Mouse (Mus musculus): ENCODE measurements around the gene Simc1. TPM values are rescaled to one million over a fixed set of nuclear protein-coding genes. Genes with fewer than 3 reads are reported as not detected.
"Not testable (repeated sequence)": the region's sequence is repeated elsewhere in the genome, so short reads cannot be mapped to it uniquely, and the experiment has no call there.

Gene Simc1
- polyA plus RNA-seq, 1 experiment from 2014 or later: 2.8 TPM

- WGBS: 84% methylated on average over 6 of the region's 6 CpGs
- H3K27ac ChIP-seq (replicated peaks): no peak overlapping the region
- TF ChIP-seq CTCF (IDR thresholded peaks at IDR 0.05; ENCODE audit: low read depth) (no peak), EP300 (optimal IDR thresholded peaks at IDR 0.05) (no peak)
- no peak overlapping the region for H3K9ac ChIP-seq (ENCODE audit: low read length)
- no peak overlapping the region for H3K4me3 ChIP-seq (ENCODE audit: low read depth, low read length)
- no peak overlapping the region for H3K4me2 ChIP-seq (replicated peaks; ENCODE audit: low read depth)
- no peaks in the 10 kb centered on the region for H3K36me3 ChIP-seq (ENCODE audit: control insufficient read depth, insufficient read depth, low read length)
- H3K27me3 ChIP-seq (ENCODE audit: control insufficient read depth, insufficient read depth, low read length): no peaks in the 10 kb centered on the region
- H3K4me1 ChIP-seq (replicated peaks; ENCODE audit: control insufficient read depth, insufficient read depth): no peaks in the 10 kb centered on the region
- DNase-seq (ENCODE audit: low spot score) (no peak), ATAC-seq (ENCODE audit: low FRiP score, low TSS enrichment) (no peak)
- H3K9me3 ChIP-seq (ENCODE audit: control insufficient read depth, low read length): no peaks in the 10 kb centered on the region
Measured at GRCm38 (mm10) chr13:54491381-54491780, 12.2 kb upstream of the Simc1 start.

GRCm38 (mm10) chr13:54499551-54499950, 4.0 kb upstream of the Simc1 start:
- not testable (repeated sequence) for H3K4me1 ChIP-seq (replicated peaks; ENCODE audit: control insufficient read depth, insufficient read depth); H3K36me3 ChIP-seq (ENCODE audit: control insufficient read depth, insufficient read depth, low read length); H3K27me3 ChIP-seq (ENCODE audit: control insufficient read depth, insufficient read depth, low read length); H3K9me3 ChIP-seq (ENCODE audit: control insufficient read depth, low read length); H3K4me2 ChIP-seq (replicated peaks; ENCODE audit: low read depth); H3K4me3 ChIP-seq (ENCODE audit: low read depth, low read length); ATAC-seq (ENCODE audit: low FRiP score, low TSS enrichment); H3K9ac ChIP-seq (ENCODE audit: low read length); H3K27ac ChIP-seq (replicated peaks); DNase-seq (ENCODE audit: low spot score)
- 92% methylated on average over 7 of the region's 7 CpGs for whole genome bisulfite sequencing

GRCm38 (mm10) chr13:54501352-54501751, 2.2 kb upstream of the Simc1 start:
- no peak for DNase-seq (ENCODE audit: low spot score)
- Histone ChIP-seq H3K9me3 (ENCODE audit: control insufficient read depth, low read length) (no peaks in the 10 kb centered on the region), H3K27me3 (ENCODE audit: control insufficient read depth, insufficient read depth, low read length) (no peaks in the 10 kb centered on the region), H3K27ac (replicated peaks) (no peak overlapping the region), H3K4me3 (ENCODE audit: low read depth, low read length) (no peak overlapping the region), H3K4me1 (replicated peaks; ENCODE audit: control insufficient read depth, insufficient read depth) (no peaks in the 10 kb centered on the region), H3K9ac (ENCODE audit: low read length) (no peak overlapping the region), H3K36me3 (ENCODE audit: control insufficient read depth, insufficient read depth, low read length) (no peaks in the 10 kb centered on the region), H3K4me2 (replicated peaks; ENCODE audit: low read depth) (no peak overlapping the region)
- TF ChIP-seq EP300 (optimal IDR thresholded peaks at IDR 0.05): no peak
- no peak for TF ChIP-seq CTCF (IDR thresholded peaks at IDR 0.05; ENCODE audit: low read depth)
- no peak for ATAC-seq (ENCODE audit: low FRiP score, low TSS enrichment)
- 71% methylated on average over 2 of the region's 2 CpGs for WGBS

GRCm38 (mm10) chr13:54501957-54502690, 1.5 kb upstream of the Simc1 start:
- ATAC-seq (ENCODE audit: low FRiP score, low TSS enrichment): no peak
- 62% methylated on average over 3 of the region's 3 CpGs for WGBS
- TF ChIP-seq EP300 (optimal IDR thresholded peaks at IDR 0.05) (no peak), CTCF (IDR thresholded peaks at IDR 0.05; ENCODE audit: low read depth) (no peak)

GRCm38 (mm10) chr13:54503278-54503603, 338 bp upstream of the Simc1 start:
- no peaks in the 10 kb centered on the region for H3K36me3 ChIP-seq (ENCODE audit: control insufficient read depth, insufficient read depth, low read length)
- no peaks in the 10 kb centered on the region for H3K27me3 ChIP-seq (ENCODE audit: control insufficient read depth, insufficient read depth, low read length)
- WGBS: 2% methylated on average over 14 of the region's 14 CpGs
- no peak for DNase-seq (ENCODE audit: low spot score)
- TF ChIP-seq CTCF (IDR thresholded peaks at IDR 0.05; ENCODE audit: low read depth) (no peak), EP300 (optimal IDR thresholded peaks at IDR 0.05) (no peak)
- no peak; the same call in 1 of the 2 replicates for ATAC-seq (ENCODE audit: low FRiP score, low TSS enrichment)
- H3K4me3 ChIP-seq (ENCODE audit: low read depth, low read length): peak overlapping the region; percentile 73
- 0 out of 2 replicates have a peak overlapping the region, but pooled peaks have one; percentile 77 for H3K9ac ChIP-seq (ENCODE audit: low read length)
- peak overlapping the region; percentile 92 for H3K4me2 ChIP-seq (replicated peaks; ENCODE audit: low read depth)
- H3K4me1 ChIP-seq (replicated peaks; ENCODE audit: control insufficient read depth, insufficient read depth): no peaks in the 10 kb centered on the region
- H3K9me3 ChIP-seq (ENCODE audit: control insufficient read depth, low read length): no peaks in the 10 kb centered on the region
- H3K27ac ChIP-seq (replicated peaks): no peak overlapping the region

More at GRCm38 (mm10) chr13:54501957-54502690, 1.5 kb upstream of the Simc1 start:
- H3K4me3 ChIP-seq (ENCODE audit: low read depth, low read length): no peak overlapping the region
- H3K27me3 ChIP-seq (ENCODE audit: control insufficient read depth, insufficient read depth, low read length): no peaks in the 10 kb centered on the region
- H3K9me3 ChIP-seq (ENCODE audit: control insufficient read depth, low read length): no peaks in the 10 kb centered on the region
- H3K4me2 ChIP-seq (replicated peaks; ENCODE audit: low read depth): no peak overlapping the region
- no peaks in the 10 kb centered on the region for H3K36me3 ChIP-seq (ENCODE audit: control insufficient read depth, insufficient read depth, low read length)
- H3K9ac ChIP-seq (ENCODE audit: low read length): no peak overlapping the region
- no peak for DNase-seq (ENCODE audit: low spot score)
- no peak overlapping the region for H3K27ac ChIP-seq (replicated peaks)
- no peaks in the 10 kb centered on the region for H3K4me1 ChIP-seq (replicated peaks; ENCODE audit: control insufficient read depth, insufficient read depth)

GRCm38 (mm10) chr13:54504611-54505260, 1.2 kb downstream of the Simc1 start:
- Histone ChIP-seq H3K9me3 (ENCODE audit: control insufficient read depth, low read length) (no peaks in the 10 kb centered on the region), H3K27me3 (ENCODE audit: control insufficient read depth, insufficient read depth, low read length) (no peaks in the 10 kb centered on the region), H3K36me3 (ENCODE audit: control insufficient read depth, insufficient read depth, low read length) (no peaks in the 10 kb centered on the region), H3K4me1 (replicated peaks; ENCODE audit: control insufficient read depth, insufficient read depth) (no peaks in the 10 kb centered on the region), H3K4me3 (ENCODE audit: low read depth, low read length) (peak overlapping the region; percentile 73), H3K4me2 (replicated peaks; ENCODE audit: low read depth) (peak overlapping the region; percentile 92), H3K9ac (ENCODE audit: low read length) (peak overlapping the region; percentile 77), H3K27ac (replicated peaks) (peak overlapping the region; percentile 73; the same call in 1 of the 2 replicates)
- ATAC-seq (ENCODE audit: low FRiP score, low TSS enrichment) (no peak), DNase-seq (ENCODE audit: low spot score) (no peak)
- WGBS: 26% methylated on average over 7 of the region's 7 CpGs
- TF ChIP-seq CTCF (IDR thresholded peaks at IDR 0.05; ENCODE audit: low read depth): no peak
- no peak for TF ChIP-seq EP300 (optimal IDR thresholded peaks at IDR 0.05)
